Mouse (Mus musculus): ENCODE results near the gene Rcan3.

Rcan3 gene

GRCm38 (mm10) chr4:135433443-135434394 is at the start of gene Rcan3:
Rcan3 (minus strand) TSS chr4:135433853.
- peak; percentile 88 for DNase-seq (ENCODE audit: low read depth, low spot score)

GRCm38 (mm10) chr4:135480370-135480769 is 46.7 kb upstream of the Rcan3 start:
- no peak for DNase-seq (ENCODE audit: low read depth, low spot score)

DNA sequence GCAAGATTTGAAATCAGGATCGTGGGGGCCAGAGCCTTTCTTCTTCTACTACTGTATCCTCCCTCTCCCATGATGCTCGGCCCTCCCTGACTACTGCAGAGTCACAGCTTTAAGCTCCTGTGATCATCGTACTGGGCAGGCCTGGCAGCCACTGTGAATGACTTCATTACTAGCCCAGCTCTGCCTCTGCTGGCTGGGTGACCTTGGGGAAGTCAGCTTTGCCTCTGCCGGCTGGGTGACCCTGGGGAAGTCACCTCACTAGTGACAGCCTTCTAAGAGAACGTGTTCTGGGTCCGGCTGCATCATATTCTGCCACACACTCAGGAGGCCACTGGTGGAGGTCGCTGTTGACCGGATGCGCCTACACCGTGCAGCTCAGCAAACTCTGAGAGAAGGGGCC is 44.2 kb upstream of the Rcan3 start:
- no peak for DNase-seq (ENCODE audit: low read depth, low spot score)

- no peak for DNase-seq (ENCODE audit: low read depth, low spot score)
Measured at GRCm38 (mm10) chr4:135463406-135463805, 29.8 kb upstream of the Rcan3 start.

GRCm38 (mm10) chr4:135453572-135453971 is 19.9 kb upstream of the Rcan3 start:
- no peak for DNase-seq (ENCODE audit: low read depth, low spot score)

- no peak for DNase-seq (ENCODE audit: low read depth, low spot score)
Measured at GRCm38 (mm10) chr4:135453164-135453563, 19.5 kb upstream of the Rcan3 start.

DNA sequence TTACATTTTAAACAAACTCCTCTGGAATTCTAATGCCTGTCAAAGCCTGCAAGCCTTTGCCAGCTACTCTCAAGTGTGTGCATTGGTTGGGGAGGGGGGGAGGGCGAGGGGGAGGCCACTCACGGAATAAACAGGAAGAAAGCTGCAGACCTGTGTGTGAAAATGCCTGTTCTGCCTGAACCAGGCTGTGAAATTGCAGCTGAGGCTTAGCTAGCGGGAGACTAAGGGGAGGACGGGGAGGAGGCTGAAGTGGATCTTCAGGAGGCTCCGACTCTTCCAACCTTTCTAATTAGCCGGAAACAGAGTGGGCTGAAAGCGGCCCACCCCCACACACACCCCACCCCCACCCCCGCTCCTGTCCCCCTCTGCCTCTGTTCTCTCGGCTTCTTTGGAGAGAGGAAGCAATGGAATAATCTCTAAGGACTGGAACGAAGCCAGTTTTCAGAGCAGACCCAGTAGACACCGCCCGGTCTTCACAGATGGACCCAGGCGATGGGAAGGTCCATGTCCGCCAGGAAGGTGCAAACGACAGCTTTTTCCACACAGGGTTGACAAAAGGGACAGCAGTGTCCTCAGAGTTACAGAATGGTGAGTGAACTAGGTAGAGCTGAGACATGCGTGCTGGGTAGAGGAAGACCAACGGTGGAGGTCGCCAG is 17.8 kb upstream of the Rcan3 start:
- DNase-seq (ENCODE audit: low read depth, low spot score), result no peak

DNA sequence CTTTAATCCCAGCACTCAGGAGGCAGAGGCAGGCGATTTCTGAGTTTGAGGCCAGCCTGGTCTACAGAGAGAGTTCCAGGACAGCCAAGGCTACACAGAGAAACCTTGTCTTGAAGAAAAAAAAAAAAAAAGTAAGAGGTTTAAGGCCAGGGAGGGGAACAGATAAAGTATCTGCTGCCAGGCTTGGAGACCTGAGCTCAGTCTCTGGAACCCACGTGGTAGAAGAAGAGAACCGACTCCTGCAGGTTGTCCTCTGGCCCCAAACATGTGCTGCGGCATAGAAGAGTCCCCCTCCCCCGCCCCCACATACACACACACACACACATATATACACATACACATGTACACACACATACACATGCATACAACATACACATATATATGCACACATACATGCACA is 8.8 kb upstream of the Rcan3 start:
- no peak for DNase-seq (ENCODE audit: low read depth, low spot score)

DNA sequence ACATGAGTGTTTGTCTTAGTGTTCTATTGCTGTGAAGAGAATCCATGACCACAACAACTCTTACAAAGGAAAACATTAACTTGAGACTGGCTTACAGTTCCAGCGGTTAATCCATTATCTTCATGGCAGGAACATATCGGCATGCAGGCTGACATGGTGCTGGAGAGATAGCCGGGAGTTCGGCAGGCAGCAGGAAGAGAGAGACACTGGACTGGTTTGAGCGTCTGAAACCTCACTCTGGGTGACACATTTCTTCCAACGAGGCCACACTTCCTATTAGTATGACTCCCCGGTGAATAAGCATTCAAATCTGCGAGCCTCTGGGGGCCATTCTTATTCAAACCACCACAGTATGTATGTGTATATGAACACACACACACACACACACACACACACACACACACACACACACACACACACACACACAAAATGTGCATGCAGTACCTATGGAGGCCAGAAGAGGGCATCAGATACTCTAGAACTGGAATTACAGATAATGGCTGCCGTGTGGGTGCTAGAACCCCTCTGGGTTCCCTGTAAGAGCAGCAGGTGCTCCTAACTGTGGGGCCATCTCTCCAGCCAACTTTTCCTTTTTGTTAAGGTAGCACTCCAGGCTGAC is 6.4 kb upstream of the Rcan3 start:
- peak; percentile 88 for DNase-seq (ENCODE audit: low read depth, low spot score)

DNA sequence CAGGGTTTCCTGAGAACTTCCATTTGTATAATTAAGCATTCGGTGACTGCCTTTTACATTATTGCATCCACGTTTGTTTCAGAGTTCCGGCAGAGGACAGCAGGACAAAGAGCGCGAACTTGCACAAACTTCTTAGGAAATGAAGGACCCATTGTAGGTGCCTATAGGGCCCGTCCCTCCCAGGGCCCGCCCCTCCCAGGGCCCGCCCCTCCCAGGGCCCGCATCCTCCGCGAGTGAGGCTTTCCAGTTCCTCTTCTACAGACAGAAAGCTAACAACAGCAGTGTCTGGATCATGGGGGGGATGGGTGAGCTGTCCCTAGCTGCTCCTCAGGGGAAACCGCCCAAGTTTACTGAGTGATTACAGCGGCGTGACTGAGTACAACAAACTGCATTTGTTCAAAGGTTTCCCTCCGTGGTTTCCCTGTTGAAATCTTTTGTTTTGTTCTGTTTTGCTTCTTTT is 5.6 kb upstream of the Rcan3 start:
- DNase-seq (ENCODE audit: low read depth, low spot score), result peak; percentile 94

DNA sequence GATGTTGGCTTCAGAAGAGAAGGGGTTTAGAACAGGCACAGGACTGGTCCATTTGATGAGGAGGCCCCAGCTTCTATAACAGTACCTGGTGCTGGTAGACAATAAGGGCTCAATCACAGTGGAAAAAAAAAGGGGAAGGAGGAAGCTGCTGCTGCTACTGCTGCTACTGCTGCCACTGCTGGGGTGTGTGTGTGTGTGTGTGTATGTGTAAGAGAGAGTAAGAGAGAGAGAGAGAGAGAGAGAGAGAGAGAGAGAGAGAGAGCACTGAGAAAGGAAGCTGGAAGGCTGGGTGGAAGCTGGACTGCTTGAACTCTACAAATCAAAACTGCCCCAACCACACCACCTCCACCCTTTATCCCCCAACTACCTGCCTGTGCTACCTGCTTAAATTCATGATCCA is 4.3 kb upstream of the Rcan3 start:
- peak; percentile 43 for DNase-seq (ENCODE audit: low read depth, low spot score)

GRCm38 (mm10) chr4:135436291-135436690 is 2.6 kb upstream of the Rcan3 start:
- no peak for DNase-seq (ENCODE audit: low read depth, low spot score)

GRCm38 (mm10) chr4:135434395-135434789 is 739 bp upstream of the Rcan3 start:
- DNase-seq (ENCODE audit: low read depth, low spot score), result no peak

GRCm38 (mm10) chr4:135433086-135433442 is 589 bp downstream of the Rcan3 start:
- DNase-seq (ENCODE audit: low read depth, low spot score), result no peak

DNA sequence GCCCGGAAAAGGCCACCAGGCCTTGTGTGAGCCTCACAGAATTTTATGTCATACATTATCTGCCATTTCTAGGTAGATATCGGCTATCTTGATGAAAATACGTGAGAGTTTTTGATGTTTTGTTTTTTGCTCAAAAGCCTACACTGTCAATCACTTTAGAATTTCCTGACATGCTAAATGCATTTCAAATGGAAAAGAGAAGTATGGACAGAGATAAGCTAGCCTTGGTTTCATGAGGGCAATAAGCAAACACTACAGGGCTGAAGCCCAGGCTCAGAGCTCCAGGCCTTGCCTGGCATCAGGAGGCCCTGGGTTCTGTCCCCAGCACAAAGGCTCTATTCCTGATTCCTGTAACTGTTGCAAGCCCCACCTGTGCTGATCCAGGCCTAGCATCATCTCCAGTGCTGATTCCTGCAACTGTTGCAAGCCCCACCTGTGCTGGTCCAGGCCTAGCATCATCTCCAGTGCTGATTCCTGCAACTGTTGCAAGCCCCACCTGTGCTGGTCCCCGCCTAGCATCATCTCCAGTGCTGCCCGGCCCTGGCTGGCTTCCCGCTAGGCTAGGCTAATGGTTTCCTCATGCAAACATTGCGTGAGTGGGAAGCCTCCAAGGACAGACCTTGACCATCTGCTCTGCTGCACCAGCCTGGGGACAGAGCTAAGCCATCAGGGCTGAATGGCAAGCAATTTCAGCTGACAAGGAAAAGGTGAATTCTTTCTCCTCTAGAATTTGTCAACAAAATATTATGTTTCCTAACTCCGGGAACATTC is 3.5 kb downstream of the Rcan3 start:
- no peak for DNase-seq (ENCODE audit: low read depth, low spot score)

GRCm38 (mm10) chr4:135429383-135429782 is 4.3 kb downstream of the Rcan3 start:
- DNase-seq (ENCODE audit: low read depth, low spot score), result no peak

- no peak for DNase-seq (ENCODE audit: low read depth, low spot score)
Measured at GRCm38 (mm10) chr4:135426587-135426986, 7.1 kb downstream of the Rcan3 start.

DNA sequence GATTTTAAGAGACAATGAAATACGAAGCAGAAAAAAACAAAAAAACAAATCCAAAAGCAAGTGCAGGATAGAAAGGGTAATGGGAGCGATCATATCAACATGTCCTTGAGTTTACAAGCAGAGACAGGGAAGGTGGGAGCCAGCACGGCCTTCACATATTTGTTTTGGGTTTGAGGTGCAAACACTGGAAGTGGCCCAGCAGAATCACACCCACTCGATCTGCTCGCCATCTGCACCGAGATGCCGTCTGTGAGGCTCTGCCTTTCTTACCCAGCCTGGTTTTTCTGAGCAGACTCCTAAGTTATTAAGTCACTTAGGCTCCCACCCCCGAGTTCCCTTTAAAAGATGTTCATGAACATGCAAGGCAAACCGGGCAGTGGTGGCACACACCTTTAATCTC is 8.0 kb downstream of the Rcan3 start:
- DNase-seq (ENCODE audit: low read depth, low spot score), result no peak

GRCm38 (mm10) chr4:135420961-135421360 is 12.7 kb downstream of the Rcan3 start:
- no peak for DNase-seq (ENCODE audit: low read depth, low spot score)

DNA sequence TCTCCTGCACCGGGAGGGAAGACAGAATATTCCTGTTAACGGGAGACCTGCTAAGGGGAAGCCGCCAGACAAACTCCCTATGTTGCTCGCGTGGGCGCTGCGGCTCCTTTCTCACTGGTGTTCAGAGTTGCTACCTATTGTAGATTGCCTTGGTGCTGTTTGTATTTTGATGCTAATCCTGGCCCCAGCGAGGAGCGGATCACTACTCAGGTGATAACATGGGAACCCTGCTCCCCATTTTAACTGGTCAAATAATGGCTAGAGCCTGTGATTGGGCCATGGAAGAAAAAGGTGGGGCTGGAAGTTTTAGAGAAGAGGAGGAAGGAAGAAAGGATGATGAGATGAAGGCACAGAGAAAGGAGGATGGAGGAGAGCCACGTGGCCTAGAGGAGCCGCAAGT is 13.2 kb downstream of the Rcan3 start:
- DNase-seq (ENCODE audit: low read depth, low spot score), result no peak

DNA sequence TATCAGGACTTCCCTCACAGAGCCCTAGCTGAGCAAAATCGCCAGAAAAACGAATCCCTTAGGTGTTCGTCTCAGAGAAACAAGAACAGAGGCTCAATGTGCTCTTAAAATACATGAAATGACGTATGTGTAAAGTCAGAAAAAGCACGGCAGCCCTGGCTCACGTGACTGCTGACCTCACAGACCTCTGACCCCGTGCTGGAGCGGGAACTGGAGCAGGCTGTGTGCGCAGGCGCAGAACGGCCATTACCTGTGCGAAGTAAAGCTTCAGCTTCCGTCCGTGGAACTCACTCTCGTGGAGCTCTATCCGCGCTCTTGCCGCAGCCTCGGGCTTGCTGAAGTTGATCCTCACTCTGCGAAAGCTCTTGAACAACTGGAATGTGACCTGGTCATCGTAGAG is 13.7 kb downstream of the Rcan3 start:
- no peak for DNase-seq (ENCODE audit: low read depth, low spot score)

GRCm38 (mm10) chr4:135416367-135416766 is 17.3 kb downstream of the Rcan3 start:
- no peak for DNase-seq (ENCODE audit: low read depth, low spot score)
